Comparison of ENCODE assay signal across 15 mouse cellular contexts in genomic region chr10:60639291-60639690, GRCm38 (mm10). TPM values are rescaled to one million over a fixed set of nuclear protein-coding genes. Genes with fewer than 3 reads are reported as not detected.
A peak's percentile ranks its signal among the peaks of the same experiment; 100 is the strongest.
DNase-seq lines count a peak whose midpoint lies in the region; ATAC-seq and TF ChIP-seq lines count a peak whose summit lies in the region.
"Had no signal": no experiment of that assay in that cellular context is flagged by ENCODE, and none has a peak within 500 bp of the region (broad histone marks: within the 10 kb centered on the region; RNA-seq: fewer than 3 reads in every experiment).

No protein-coding gene starts in this region.

- TF ChIP-seq CTCF in intestine, postnatal 0 days (IDR thresholded peaks at IDR 0.05; ENCODE audit: low read depth), result no peak

- no peak overlapping the region for H3K4me2 ChIP-seq in embryonic facial prominence, embryonic 13.5 days
- H3K4me2 ChIP-seq in intestine, postnatal 0 days (replicated peaks; ENCODE audit: low read depth), result no peak overlapping the region
- H3K4me2 ChIP-seq: heart, embryonic 13.5 days; kidney, embryonic 15.5 days; lung, embryonic 15.5 days had no signal

- no peak overlapping the region for H3K4me3 ChIP-seq in embryonic facial prominence, embryonic 13.5 days
- no peak overlapping the region for H3K4me3 ChIP-seq in embryonic facial prominence, embryonic 10.5 days
- H3K4me3 ChIP-seq in intestine, postnatal 0 days (ENCODE audit: low read depth, low read length), result no peak overlapping the region
- H3K4me3 ChIP-seq: forebrain, embryonic 10.5 days; heart, embryonic 13.5 days; kidney, embryonic 15.5 days; lung, embryonic 15.5 days had no signal

- no peak for ATAC-seq in embryonic facial prominence, embryonic 13.5 days (ENCODE audit: insufficient number of reproducible peaks, insufficient read depth, low FRiP score, low TSS enrichment, low read depth)
- no peak for ATAC-seq in intestine, postnatal 0 days
- ATAC-seq: inflammation-experienced regulatory T-cells, adult 6 months had no signal

- DNase-seq in embryonic facial prominence, embryonic 10.5 days (ENCODE audit: low spot score), result no peak
- peak; percentile 15 for DNase-seq in layer of hippocampus, adult 9-10 months (ENCODE audit: low spot score)
- DNase-seq in layer of hippocampus, postnatal 10 days (ENCODE audit: low spot score in 2 of 2), result no peak
- DNase-seq in A20 (ENCODE audit: low read depth, low spot score), result peak; percentile 54
- DNase-seq in gastrocnemius, postnatal 14 days, result peak; percentile 34
- DNase-seq in thymus, postnatal 4 days, result no peak
- DNase-seq: liver had no signal

- 0 out of 2 replicates have a peak, but pooled peaks cover 3% of the 10 kb centered on the region for H3K4me1 ChIP-seq in embryonic facial prominence, embryonic 13.5 days
- H3K4me1 ChIP-seq in embryonic facial prominence, embryonic 10.5 days, result peaks cover 25% of the 10 kb centered on the region
- H3K4me1 ChIP-seq in intestine, postnatal 0 days (replicated peaks; ENCODE audit: control insufficient read depth, insufficient read depth, low read length), result no peaks in the 10 kb centered on the region
- H3K4me1 ChIP-seq: lung, embryonic 15.5 days had no signal

- no peaks in the 10 kb centered on the region for H3K27me3 ChIP-seq in embryonic facial prominence, embryonic 13.5 days
- H3K27me3 ChIP-seq in embryonic facial prominence, embryonic 10.5 days (replicated peaks; ENCODE audit: low read depth, poor library complexity, severe bottlenecking), result no peaks in the 10 kb centered on the region
- H3K27me3 ChIP-seq in intestine, postnatal 0 days (replicated peaks; ENCODE audit: control insufficient read depth, insufficient read depth, low read length), result no peaks in the 10 kb centered on the region
- H3K27me3 ChIP-seq: kidney, embryonic 15.5 days; lung, embryonic 15.5 days had no signal

- H3K36me3 ChIP-seq in embryonic facial prominence, embryonic 13.5 days, result no peaks in the 10 kb centered on the region
- H3K36me3 ChIP-seq in embryonic facial prominence, embryonic 10.5 days (replicated peaks), result no peaks in the 10 kb centered on the region
- H3K36me3 ChIP-seq in intestine, postnatal 0 days (ENCODE audit: control insufficient read depth, insufficient read depth), result no peaks in the 10 kb centered on the region
- H3K36me3 ChIP-seq: forebrain, embryonic 10.5 days; G1E; heart, embryonic 13.5 days; kidney, embryonic 15.5 days; lung, embryonic 15.5 days had no signal

- H3K9ac ChIP-seq in embryonic facial prominence, embryonic 13.5 days, result 0 out of 2 replicates have a peak overlapping the region, but pooled peaks have one; percentile 3
- H3K9ac ChIP-seq in intestine, postnatal 0 days (ENCODE audit: low read depth, low read length), result no peak overlapping the region
- H3K9ac ChIP-seq: heart, embryonic 13.5 days; kidney, embryonic 15.5 days; lung, embryonic 15.5 days had no signal

- H3K9me3 ChIP-seq in embryonic facial prominence, embryonic 13.5 days, result no peaks in the 10 kb centered on the region
- no peaks in the 10 kb centered on the region for H3K9me3 ChIP-seq in embryonic facial prominence, embryonic 10.5 days
- H3K9me3 ChIP-seq in intestine, postnatal 0 days (ENCODE audit: control insufficient read depth), result no peaks in the 10 kb centered on the region
- H3K9me3 ChIP-seq: forebrain, embryonic 10.5 days; heart, embryonic 13.5 days; kidney, embryonic 15.5 days; lung, embryonic 15.5 days had no signal

- H3K27ac ChIP-seq in embryonic facial prominence, embryonic 13.5 days, result no peak overlapping the region
- no peak overlapping the region for H3K27ac ChIP-seq in embryonic facial prominence, embryonic 10.5 days (replicated peaks)
- H3K27ac ChIP-seq in intestine, postnatal 0 days (ENCODE audit: low read depth, low read length), result no peak overlapping the region
- H3K27ac ChIP-seq: forebrain, embryonic 10.5 days; heart, embryonic 13.5 days; kidney, embryonic 15.5 days; lung, embryonic 15.5 days had no signal

- intact Hi-C loops in gastrocnemius, postnatal 14 days (cut with DNase I; ENCODE audit: low total_unique reads), result no loop called here

- 73% methylated on average over 9 of the region's 9 CpGs for WGBS in embryonic facial prominence, embryonic 13.5 days
- WGBS in embryonic facial prominence, embryonic 10.5 days, result 64% methylated on average over 9 of the region's 9 CpGs
- WGBS in intestine, postnatal 0 days, result 61% methylated on average over 9 of the region's 9 CpGs

RNA-seq across cellular contexts. Expression of gene Cdh23, which starts 57.0 kb away (rescaled TPM):
- 0.72 and 0.84 TPM in 2 replicates for polyA plus RNA-seq in embryonic facial prominence, embryonic 13.5 days (2015; fragmentation: Nextera tagmentation; extraction: Ambion mirVana)
- 0.29 and 0.35 TPM in 2 replicates for polyA plus RNA-seq in embryonic facial prominence, embryonic 10.5 days (2016; fragmentation: Nextera tagmentation; extraction: Ambion mirVana)
- total RNA-seq in layer of hippocampus, postnatal 10 days (2021), result 1 to 10 TPM; 2.9 to 4.5 TPM
- 1 to 10 TPM; 2.4 to 4.4 TPM for total RNA-seq in gastrocnemius, postnatal 14 days (2021)
- 0.26 and 0.34 TPM in 2 replicates for polyA plus RNA-seq in intestine, postnatal 0 days (2015; fragmentation: Nextera tagmentation; extraction: Ambion mirVana)
- polyA plus RNA-seq: G1E had no signal

Comparison
In these comparisons a context has a peak if more than half of its experiments do, and no peak if none do; other contexts are left out.
1. DNase-seq: peak in layer of hippocampus, adult 9-10 months (single experiment), A20 (single experiment) and gastrocnemius, postnatal 14 days (single experiment); none in embryonic facial prominence, embryonic 10.5 days (single experiment), layer of hippocampus, postnatal 10 days (0 of 2) and thymus, postnatal 4 days (single experiment).